ENCODE assay signal across 26 mouse cellular contexts in the genomic region with DNA sequence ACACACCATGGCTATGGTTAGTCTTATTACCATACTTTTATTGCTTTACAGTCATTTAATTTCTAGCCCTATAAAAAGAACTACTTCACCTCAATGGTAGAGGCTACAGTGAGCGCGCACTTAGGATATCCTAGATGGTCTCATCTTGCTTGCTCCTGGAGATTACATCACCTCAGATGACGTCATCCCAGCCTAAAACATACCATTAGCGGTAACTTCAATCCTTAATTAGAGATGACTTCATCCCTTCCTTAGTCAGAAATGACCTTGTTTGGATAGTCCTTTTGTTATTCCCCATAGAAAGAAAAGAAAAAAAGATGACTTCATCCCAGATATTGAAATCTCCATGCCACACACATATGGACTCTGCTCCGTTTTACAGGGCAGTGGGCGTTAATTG. TPM values are rescaled to one million over a fixed set of nuclear protein-coding genes. Genes with fewer than 3 reads are reported as not detected.
DNase-seq lines count a peak whose midpoint lies in the region; ATAC-seq lines count a peak whose summit lies in the region.
"Had no signal": no experiment of that assay in that cellular context is flagged by ENCODE, and none has a peak within 500 bp of the region (broad histone marks: within the 10 kb centered on the region; RNA-seq: fewer than 3 reads in every experiment).

No protein-coding gene starts in this region.

- no peaks in the 10 kb centered on the region for H3K27me3 ChIP-seq in forebrain, embryonic 14.5 days (replicated peaks; ENCODE audit: control insufficient read depth, insufficient read depth, low read length)
- H3K27me3 ChIP-seq in forebrain, embryonic 13.5 days: no peaks in the 10 kb centered on the region
- no peaks in the 10 kb centered on the region for H3K27me3 ChIP-seq in midbrain, embryonic 11.5 days (ENCODE audit: control insufficient read depth, insufficient read depth, low read length)
- H3K27me3 ChIP-seq in midbrain, embryonic 13.5 days: no peaks in the 10 kb centered on the region
- H3K27me3 ChIP-seq: embryonic facial prominence, embryonic 15.5 days; heart, embryonic 15.5 days; hindbrain, embryonic 12.5 days; neural tube, embryonic 15.5 days had no signal

- WGBS in forebrain, embryonic 14.5 days: 65% methylated on average over 6 of the region's 6 CpGs
- 68% methylated on average over 6 of the region's 6 CpGs for WGBS in forebrain, embryonic 13.5 days
- 96% methylated on average over 6 of the region's 6 CpGs for WGBS in midbrain, embryonic 11.5 days
- WGBS in midbrain, embryonic 13.5 days: 88% methylated on average over 6 of the region's 6 CpGs

- intact Hi-C loops in heart, postnatal 10 days (cut with DNase I): loop anchor here (10.0 kb wide), 1 partner anchor 1334 kb away; no protein-coding TSS in a partner anchor

- no peaks in the 10 kb centered on the region for H3K4me1 ChIP-seq in forebrain, embryonic 14.5 days (ENCODE audit: control insufficient read depth, insufficient read depth, low read length)
- no peaks in the 10 kb centered on the region for H3K4me1 ChIP-seq in forebrain, embryonic 13.5 days
- H3K4me1 ChIP-seq in midbrain, embryonic 11.5 days (ENCODE audit: control insufficient read depth, insufficient read depth, low read length): no peaks in the 10 kb centered on the region
- no peaks in the 10 kb centered on the region for H3K4me1 ChIP-seq in midbrain, embryonic 13.5 days (replicated peaks)
- H3K4me1 ChIP-seq: embryonic facial prominence, embryonic 15.5 days; heart, embryonic 15.5 days; hindbrain, embryonic 12.5 days; neural tube, embryonic 15.5 days had no signal

- no peak overlapping the region for H3K27ac ChIP-seq in forebrain, embryonic 14.5 days (ENCODE audit: low read depth, low read length)
- no peak overlapping the region for H3K27ac ChIP-seq in forebrain, embryonic 13.5 days
- H3K27ac ChIP-seq in midbrain, embryonic 11.5 days (ENCODE audit: low read depth, low read length): no peak overlapping the region
- H3K27ac ChIP-seq in midbrain, embryonic 13.5 days: no peak overlapping the region
- H3K27ac ChIP-seq: embryonic facial prominence, embryonic 15.5 days; heart, embryonic 15.5 days; hindbrain, embryonic 12.5 days; left cerebral cortex, adult 2 months; neural tube, embryonic 15.5 days had no signal

- peak; percentile 46; the same call in 1 of the 2 replicates for ATAC-seq in forebrain, embryonic 14.5 days
- ATAC-seq in forebrain, embryonic 13.5 days: no peak
- ATAC-seq in midbrain, embryonic 11.5 days (ENCODE audit: low FRiP score): no peak
- no peak for ATAC-seq in midbrain, embryonic 13.5 days
- ATAC-seq: lung, postnatal 0 days had no signal

- H3K9me3 ChIP-seq in forebrain, embryonic 14.5 days (replicated peaks; ENCODE audit: control insufficient read depth, low read length): no peaks in the 10 kb centered on the region
- no peaks in the 10 kb centered on the region for H3K9me3 ChIP-seq in forebrain, embryonic 13.5 days (replicated peaks)
- H3K9me3 ChIP-seq in midbrain, embryonic 11.5 days (ENCODE audit: control insufficient read depth, low read length): no peaks in the 10 kb centered on the region
- no peaks in the 10 kb centered on the region for H3K9me3 ChIP-seq in midbrain, embryonic 13.5 days
- H3K9me3 ChIP-seq: embryonic facial prominence, embryonic 15.5 days; heart, embryonic 15.5 days; hindbrain, embryonic 12.5 days; neural tube, embryonic 15.5 days had no signal

- peaks cover 4% of the 10 kb centered on the region; the same call in 1 of the 2 replicates for H3K36me3 ChIP-seq in forebrain, embryonic 14.5 days (ENCODE audit: control insufficient read depth, insufficient read depth, low read length)
- peaks cover 9% of the 10 kb centered on the region for H3K36me3 ChIP-seq in forebrain, embryonic 13.5 days (ENCODE audit: poor library complexity, severe bottlenecking)
- no peaks in the 10 kb centered on the region; the same call in 1 of the 2 replicates for H3K36me3 ChIP-seq in midbrain, embryonic 11.5 days (ENCODE audit: control insufficient read depth, insufficient read depth, low read length)
- H3K36me3 ChIP-seq in midbrain, embryonic 13.5 days: 0 out of 2 replicates have a peak, but pooled peaks cover 2% of the 10 kb centered on the region

- H3K9ac ChIP-seq in forebrain, embryonic 14.5 days (ENCODE audit: low read length): no peak overlapping the region
- H3K9ac ChIP-seq in forebrain, embryonic 13.5 days: no peak overlapping the region
- no peak overlapping the region for H3K9ac ChIP-seq in midbrain, embryonic 11.5 days (ENCODE audit: low read length)
- no peak overlapping the region for H3K9ac ChIP-seq in midbrain, embryonic 13.5 days (replicated peaks)
- H3K9ac ChIP-seq: embryonic facial prominence, embryonic 15.5 days; heart, embryonic 15.5 days; hindbrain, embryonic 12.5 days; neural tube, embryonic 15.5 days had no signal

- H3K4me2 ChIP-seq in forebrain, embryonic 14.5 days (ENCODE audit: low read length): no peak overlapping the region
- H3K4me2 ChIP-seq in forebrain, embryonic 13.5 days: no peak overlapping the region
- H3K4me2 ChIP-seq in midbrain, embryonic 11.5 days: no peak overlapping the region
- H3K4me2 ChIP-seq in midbrain, embryonic 13.5 days (replicated peaks): no peak overlapping the region
- H3K4me2 ChIP-seq: embryonic facial prominence, embryonic 15.5 days; heart, embryonic 15.5 days; hindbrain, embryonic 12.5 days; neural tube, embryonic 15.5 days had no signal

- DNase-seq in forebrain, embryonic 14.5 days (ENCODE audit: low spot score): peak; percentile 4
- DNase-seq in midbrain, embryonic 11.5 days (ENCODE audit: low spot score, missing footprints): peak; percentile 82
- peak; percentile 12 for DNase-seq in brain, adult 2 months (ENCODE audit: low read depth, low spot score)
- no peak for DNase-seq in frontal cortex, adult 2 months (ENCODE audit: extremely low spot score in 1 of 2, low spot score in 1 of 2)
- DNase-seq in heart, postnatal 10 days: no peak
- DNase-seq: adrenal gland, adult 8-10 months; cerebellum, postnatal 10 days; gastrocnemius, postnatal 10 days; heart, adult 18-20 months; kidney, adult 18-20 months; kidney, postnatal 25 days; left cerebral cortex, postnatal 4 days; liver; midbrain, embryonic 14.5 days; right cerebral cortex, postnatal 25 days had no signal

- no peak overlapping the region for H3K4me3 ChIP-seq in forebrain, embryonic 14.5 days (ENCODE audit: low read depth, low read length)
- no peak overlapping the region for H3K4me3 ChIP-seq in forebrain, embryonic 13.5 days
- no peak overlapping the region for H3K4me3 ChIP-seq in midbrain, embryonic 11.5 days (ENCODE audit: low read depth, low read length)
- no peak overlapping the region for H3K4me3 ChIP-seq in midbrain, embryonic 13.5 days (replicated peaks)
- H3K4me3 ChIP-seq: embryonic facial prominence, embryonic 15.5 days; heart, embryonic 15.5 days; hindbrain, embryonic 12.5 days; left cerebral cortex, adult 2 months; neural tube, embryonic 15.5 days had no signal

RNA-seq across cellular contexts. Expression of gene Cyp2c55, which starts 36.1 kb away (rescaled TPM):
- polyA plus RNA-seq in forebrain, embryonic 14.5 days (2014; fragmentation: Nextera tagmentation; extraction: Ambion mirVana): not detected in 2 replicates
- polyA plus RNA-seq in forebrain, embryonic 13.5 days (2015; fragmentation: Nextera tagmentation; extraction: Ambion mirVana): not detected in 2 replicates
- polyA plus RNA-seq in midbrain, embryonic 11.5 days (2014; fragmentation: Nextera tagmentation; extraction: Ambion mirVana): 0.15 TPM in 1 of 2 replicates, not detected in the other
- polyA plus RNA-seq in midbrain, embryonic 13.5 days (2015; fragmentation: Nextera tagmentation; extraction: Ambion mirVana): not detected in 2 replicates
- 0.08 TPM in 1 of 2 replicates, not detected in the other for polyA plus RNA-seq in frontal cortex, adult 2 months (2012; rRNA removed)
- not detected for total RNA-seq in heart, postnatal 10 days (2021)
- total RNA-seq: gastrocnemius, postnatal 10 days; megakaryocyte progenitor cell, adult 5-6 weeks had no signal
- polyA plus RNA-seq: embryonic facial prominence, embryonic 15.5 days; heart, embryonic 15.5 days; hindbrain, embryonic 12.5 days; liver, embryonic 16.5 days; lung, postnatal 0 days; midbrain, embryonic 14.5 days; neural tube, embryonic 15.5 days; stomach, embryonic 14.5 days had no signal

RNA-seq across cellular contexts. Expression of gene Hells, which starts 40.0 kb away (rescaled TPM):
- 25.4 and 27.8 TPM in 2 replicates for polyA plus RNA-seq in forebrain, embryonic 14.5 days (2014; fragmentation: Nextera tagmentation; extraction: Ambion mirVana)
- 51.5 and 54.6 TPM in 2 replicates for polyA plus RNA-seq in forebrain, embryonic 13.5 days (2015; fragmentation: Nextera tagmentation; extraction: Ambion mirVana)
- 94.3 and 95.7 TPM in 2 replicates for polyA plus RNA-seq in midbrain, embryonic 11.5 days (2014; fragmentation: Nextera tagmentation; extraction: Ambion mirVana)
- 18.4 and 22.6 TPM in 2 replicates for polyA plus RNA-seq in midbrain, embryonic 13.5 days (2015; fragmentation: Nextera tagmentation; extraction: Ambion mirVana)
- polyA plus RNA-seq in frontal cortex, adult 2 months (2012; rRNA removed): 2.2 and 2.8 TPM in 2 replicates
- 1 to 10 TPM; 6.7 to 9.2 TPM for total RNA-seq in heart, postnatal 10 days (2021)

Comparison
In these comparisons a context has a peak if more than half of its experiments do, and no peak if none do; other contexts are left out.
1. DNase-seq: peak in forebrain, embryonic 14.5 days (single experiment), midbrain, embryonic 11.5 days (single experiment) and brain, adult 2 months (single experiment); none in frontal cortex, adult 2 months (0 of 2) and heart, postnatal 10 days (0 of 2).